Mouse (Mus musculus) layer of hippocampus, postnatal 10 days (tissue): ENCODE results near the gene 4930562C15Rik. TPM values are rescaled to one million over a fixed set of nuclear protein-coding genes. Genes with fewer than 3 reads are reported as not detected.
A peak's percentile ranks its signal among the peaks of the same experiment; 100 is the strongest.

Experiments
- DNase-seq, 2 experiments: peaks; one replicate each; pipeline ENCODE4 v3.0.0; 2021; ENCODE audit warnings: low spot score in 2 of 2
- total RNA-seq, 2 experiments: library from RNA; stranded (reverse); gene quantifications; 2 replicates each; pipeline ENCODE4 v1.2.3; 2021

4930562C15Rik gene
- total RNA-seq, 2 experiments from 2014 or later, result not detected

DNA sequence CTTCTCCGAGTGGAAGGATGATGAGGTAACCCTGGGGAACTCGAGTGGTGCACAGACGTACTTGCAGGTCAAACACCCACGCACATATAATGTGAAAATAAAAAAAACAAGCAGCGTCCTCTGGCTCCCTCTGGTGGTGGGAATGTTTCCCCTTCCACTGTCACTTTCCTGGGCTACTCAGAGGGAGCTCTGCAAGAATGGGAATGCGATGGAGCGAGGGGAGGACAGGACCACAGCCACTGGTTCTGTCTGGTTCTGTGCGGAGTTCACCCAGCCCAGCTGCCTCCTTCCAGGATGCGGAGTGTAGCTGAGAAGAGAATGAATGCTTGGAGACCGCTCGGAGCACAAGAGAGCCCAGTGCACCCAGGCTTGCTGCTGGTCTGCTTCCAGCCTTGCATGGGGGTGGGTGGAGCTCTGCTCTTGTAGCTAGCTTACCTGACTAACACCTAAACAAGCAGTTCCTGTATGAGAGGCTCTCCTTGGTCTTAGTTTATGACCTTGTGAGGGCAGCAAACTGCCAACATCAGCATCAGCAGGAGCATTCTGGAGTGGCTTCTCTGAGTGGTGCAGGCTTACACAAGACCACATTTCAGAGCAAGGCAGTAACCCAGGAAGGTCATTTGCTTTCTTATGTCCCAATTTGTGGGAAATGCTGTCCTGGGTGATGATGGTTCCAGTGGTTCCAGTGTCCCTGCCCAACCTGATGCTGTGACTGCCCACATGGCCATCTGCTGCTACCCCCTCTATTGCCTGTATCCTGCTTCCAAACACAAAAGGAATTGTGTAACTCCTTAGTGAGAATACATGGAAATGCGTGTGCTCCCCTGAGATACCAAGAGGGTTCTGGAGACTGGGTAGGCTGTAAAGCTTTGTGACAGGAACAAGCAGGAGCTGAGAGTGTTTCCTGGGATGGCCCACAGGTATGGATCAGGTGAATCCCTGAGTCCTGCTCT is 78.8 kb downstream of the 4930562C15Rik start:
- peak; percentile 91 to 93 for DNase-seq

DNA sequence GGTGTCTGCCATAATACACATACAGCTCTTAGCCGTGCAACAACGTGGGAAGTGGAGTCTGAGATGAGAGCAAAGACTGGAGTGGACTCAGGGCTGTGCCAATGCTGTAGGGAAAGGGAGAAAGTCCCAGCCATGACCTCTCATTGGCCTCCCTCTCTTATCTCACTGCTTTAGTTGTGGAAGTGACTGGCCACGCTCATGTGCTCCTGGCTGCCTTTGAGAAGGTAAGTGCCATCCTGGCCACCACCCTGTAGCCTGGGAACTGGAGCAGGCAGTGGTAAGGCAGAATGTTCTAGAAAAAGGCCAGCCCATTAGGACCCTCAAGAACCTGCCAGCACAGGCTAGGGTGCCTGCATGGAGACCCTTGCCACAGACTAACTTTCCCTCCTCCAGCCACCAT is 80.7 kb downstream of the 4930562C15Rik start:
- DNase-seq, result no peak

DNA sequence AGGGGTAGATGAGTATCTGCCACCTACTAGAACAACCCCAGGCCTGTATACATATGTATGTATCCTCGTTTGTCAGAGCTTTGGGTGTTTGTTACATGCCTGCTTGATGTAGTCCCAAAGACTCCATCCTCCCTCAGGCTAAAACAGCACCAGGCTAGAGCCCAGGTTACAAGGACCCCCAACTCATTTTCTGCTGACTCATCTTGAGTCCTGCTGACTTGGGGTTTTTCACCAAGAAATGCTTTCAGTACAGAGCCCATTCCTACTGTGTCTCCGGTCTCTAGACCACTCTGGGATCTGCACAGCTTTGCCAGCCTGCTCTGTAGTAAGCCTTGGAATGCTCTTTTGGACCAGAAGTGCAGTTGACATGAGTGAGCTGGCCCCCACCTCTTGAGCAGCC is 81.4 kb downstream of the 4930562C15Rik start:
- no peak for DNase-seq

Other genes starting within 250 kb of the 4930562C15Rik start
- gene Glis2, start 240.7 kb upstream of the 4930562C15Rik start, total RNA-seq, result 10 to 100 TPM; 23.8 to 26.5 TPM
- gene Pam16, start 210.4 kb upstream of the 4930562C15Rik start, total RNA-seq, result 10 to 100 TPM; 71.0 to 77.1 TPM
- gene Vasn, start 195.5 kb upstream of the 4930562C15Rik start, total RNA-seq, result 1 to 10 TPM; 5.1 to 5.7 TPM
- gene Dnaja3, start 195.4 kb upstream of the 4930562C15Rik start, total RNA-seq, result 10 to 100 TPM; 52.7 to 55.1 TPM
- gene Coro7, start 155.6 kb upstream of the 4930562C15Rik start, total RNA-seq, result 100 to 1,000 TPM in 1 of 2 experiments, 10 to 100 TPM in 1; 93.5 to 116 TPM
- gene Nmral1, start 116.1 kb upstream of the 4930562C15Rik start, total RNA-seq, result 10 to 100 TPM; 12.8 to 15.0 TPM
- 10 to 100 TPM; 74.1 to 74.5 TPM for gene Hmox2, start 109.1 kb upstream of the 4930562C15Rik start, total RNA-seq
- gene Cdip1, start 45.1 kb upstream of the 4930562C15Rik start, total RNA-seq, result 100 to 1,000 TPM; 137 to 139 TPM
- gene Ubald1, start 44.9 kb downstream of the 4930562C15Rik start, total RNA-seq, result 10 to 100 TPM; 68.9 to 74.7 TPM
- 100 to 1,000 TPM; 164 to 168 TPM for gene Mgrn1, start 50.8 kb downstream of the 4930562C15Rik start, total RNA-seq
- 10 to 100 TPM; 67.0 to 76.3 TPM for gene Nudt16l1, start 103.3 kb downstream of the 4930562C15Rik start, total RNA-seq
- gene Anks3, start 128.8 kb downstream of the 4930562C15Rik start, total RNA-seq, result 10 to 100 TPM; 55.4 to 61.0 TPM
- not detected for gene Sept12, start 162.4 kb downstream of the 4930562C15Rik start, total RNA-seq
- gene Smim22, start 171.9 kb downstream of the 4930562C15Rik start, total RNA-seq, result not detected
- gene Rogdi, start 178.1 kb downstream of the 4930562C15Rik start, total RNA-seq, result 100 to 1,000 TPM; 202 to 206 TPM
- gene Glyr1, start 214.4 kb downstream of the 4930562C15Rik start, total RNA-seq, result 100 to 1,000 TPM; 129 to 132 TPM
- gene Ubn1, start 214.6 kb downstream of the 4930562C15Rik start, total RNA-seq, result 10 to 100 TPM; 34.1 to 36.5 TPM